Mouse (Mus musculus) testis, adult 2 months (tissue): Measurements from ENCODE around the gene Cidec. TPM values are rescaled to one million over a fixed set of nuclear protein-coding genes. Genes with fewer than 3 reads are reported as not detected.

Experiments
- H3K27ac ChIP-seq: fragments of 200-500 bp; 2 replicates; pipeline ENCODE4 v1.5.1; 2012; ENCODE audit warnings: low read depth, low read length; ENCODE audit not compliant: control insufficient read depth, insufficient read depth
- H3K27me3 ChIP-seq: fragments of 200-500 bp; 2 replicates; pipeline ENCODE4 v1.6.1; 2012; ENCODE audit warnings: mild to moderate bottlenecking, low read length, moderate library complexity; ENCODE audit not compliant: control insufficient read depth, insufficient read depth
- H3K36me3 ChIP-seq: fragments of 200-500 bp; 2 replicates; pipeline ENCODE4 v1.6.1; 2012; ENCODE audit warnings: mild to moderate bottlenecking, low read length; ENCODE audit not compliant: control insufficient read depth, insufficient read depth
- H3K4me1 ChIP-seq: fragments of 200-500 bp; 2 replicates; pipeline ENCODE4 v1.6.1; 2012; ENCODE audit warnings: low read length; ENCODE audit not compliant: control insufficient read depth, insufficient read depth
- H3K4me3 ChIP-seq: fragments of 200-500 bp; 2 replicates; pipeline ENCODE4 v1.5.1; 2012; ENCODE audit warnings: low read depth, mild to moderate bottlenecking, low read length, moderate library complexity, mixed read lengths; ENCODE audit not compliant: control insufficient read depth
- CTCF ChIP-seq: fragments of 200-500 bp; IDR thresholded peaks from 2 replicates; pipeline ENCODE4 v1.5.1; 2012; ENCODE audit warnings: low read depth, mild to moderate bottlenecking, inconsistent platforms, low read length, moderate library complexity; ENCODE audit not compliant: control insufficient read depth, insufficient read depth, insufficient replicate concordance
- POLR2A ChIP-seq: fragments of 200-500 bp; IDR thresholded peaks from 2 replicates; pipeline ENCODE4 v1.6.1; 2012; ENCODE audit warnings: low read depth, mild to moderate bottlenecking, inconsistent platforms, low read length, moderate library complexity; ENCODE audit not compliant: control insufficient read depth
- polyA plus RNA-seq: library from polyadenylated mRNA; depleted of rRNA; stranded (reverse); fragments of >200 nt; gene quantifications from 2 replicates; pipeline ENCODE4 v1.2.3, GENCODE M21; 2012

Cidec gene
- polyA plus RNA-seq, 1 experiment: 1.7 TPM

GRCm38 (mm10) chr6:113404649-113405448 is 30.7 kb downstream of the Cidec start:
- TF ChIP-seq POLR2A: no peak
- TF ChIP-seq CTCF: no peak
- no peak overlapping the region for H3K27ac ChIP-seq
- no peaks in the 10 kb centered on the region for H3K27me3 ChIP-seq
- no peak overlapping the region for H3K4me3 ChIP-seq
- H3K36me3 ChIP-seq: no peaks in the 10 kb centered on the region; the same call in 1 of the 2 replicates
- H3K4me1 ChIP-seq: no peaks in the 10 kb centered on the region

GRCm38 (mm10) chr6:113402094-113402493 is 33.5 kb downstream of the Cidec start:
- TF ChIP-seq CTCF (no peak), POLR2A (no peak)
- no peaks in the 10 kb centered on the region; the same call in 1 of the 2 replicates for H3K36me3 ChIP-seq
- no peaks in the 10 kb centered on the region for H3K27me3 ChIP-seq
- H3K4me3 ChIP-seq: no peak overlapping the region
- no peak overlapping the region for H3K27ac ChIP-seq
- H3K4me1 ChIP-seq: no peaks in the 10 kb centered on the region

GRCm38 (mm10) chr6:113396270-113397030 is 39.1 kb downstream of the Cidec start:
- Histone ChIP-seq H3K4me1 (peaks cover 9% of the 10 kb centered on the region), H3K4me3 (no peak overlapping the region), H3K36me3 (no peaks in the 10 kb centered on the region), H3K27me3 (no peaks in the 10 kb centered on the region), H3K27ac (no peak overlapping the region)
- TF ChIP-seq CTCF (no peak), POLR2A (no peak)

DNA sequence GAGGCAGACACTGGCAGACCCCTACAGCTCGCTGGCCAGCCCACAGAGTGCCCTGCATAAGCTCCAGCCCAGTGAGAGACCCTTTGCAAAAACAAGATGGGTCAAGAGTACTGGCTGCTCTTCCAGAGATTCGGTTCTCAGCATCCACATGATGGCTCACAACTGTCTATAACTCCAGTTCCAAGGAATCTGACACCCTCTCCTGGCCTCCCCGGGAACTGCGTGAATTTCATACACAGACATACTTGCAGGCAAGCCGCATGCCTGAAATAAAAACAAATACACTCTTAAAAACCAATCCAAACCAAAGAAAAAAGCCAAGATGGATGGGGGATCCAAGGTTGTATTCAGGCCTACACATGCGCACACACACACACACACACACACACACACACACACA is 40.1 kb downstream of the Cidec start:
- TF ChIP-seq POLR2A (no peak), CTCF (no peak)
- Histone ChIP-seq H3K27me3 (no peaks in the 10 kb centered on the region), H3K4me3 (no peak overlapping the region), H3K4me1 (peaks cover 9% of the 10 kb centered on the region), H3K36me3 (no peaks in the 10 kb centered on the region), H3K27ac (no peak overlapping the region)

DNA sequence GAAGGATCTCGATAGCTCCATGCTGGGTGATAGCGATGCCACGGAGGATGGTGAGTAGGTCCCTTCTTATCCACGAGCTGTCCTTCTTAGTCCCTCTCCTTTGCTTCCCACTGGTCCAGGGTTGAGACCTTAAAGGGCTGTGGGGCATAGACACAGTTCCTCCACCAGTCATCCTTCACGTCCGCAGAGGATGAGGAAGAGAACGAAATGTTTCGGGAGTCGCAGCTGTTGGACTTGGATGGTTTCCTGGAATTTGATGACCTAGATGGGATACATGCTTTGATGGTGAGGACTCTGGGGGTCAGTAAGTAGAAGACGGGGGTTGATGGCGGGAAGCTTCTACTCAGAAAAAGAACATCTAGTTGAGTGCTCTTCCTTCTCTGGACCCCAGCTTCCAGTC is 40.7 kb downstream of the Cidec start:
- Histone ChIP-seq H3K4me1 (peaks cover 9% of the 10 kb centered on the region), H3K36me3 (no peaks in the 10 kb centered on the region; the same call in 1 of the 2 replicates), H3K27ac (no peak overlapping the region), H3K4me3 (peak overlapping the region; percentile 2; the same call in 1 of the 2 replicates), H3K27me3 (no peaks in the 10 kb centered on the region)
- TF ChIP-seq POLR2A (no peak), CTCF (no peak)

GRCm38 (mm10) chr6:113393951-113394350 is 41.6 kb downstream of the Cidec start:
- Histone ChIP-seq H3K4me3 (peak overlapping the region; percentile 89), H3K36me3 (no peaks in the 10 kb centered on the region; the same call in 1 of the 2 replicates), H3K27ac (no peak overlapping the region), H3K27me3 (no peaks in the 10 kb centered on the region), H3K4me1 (peaks cover 9% of the 10 kb centered on the region)
- TF ChIP-seq POLR2A (no peak), CTCF (no peak)

DNA sequence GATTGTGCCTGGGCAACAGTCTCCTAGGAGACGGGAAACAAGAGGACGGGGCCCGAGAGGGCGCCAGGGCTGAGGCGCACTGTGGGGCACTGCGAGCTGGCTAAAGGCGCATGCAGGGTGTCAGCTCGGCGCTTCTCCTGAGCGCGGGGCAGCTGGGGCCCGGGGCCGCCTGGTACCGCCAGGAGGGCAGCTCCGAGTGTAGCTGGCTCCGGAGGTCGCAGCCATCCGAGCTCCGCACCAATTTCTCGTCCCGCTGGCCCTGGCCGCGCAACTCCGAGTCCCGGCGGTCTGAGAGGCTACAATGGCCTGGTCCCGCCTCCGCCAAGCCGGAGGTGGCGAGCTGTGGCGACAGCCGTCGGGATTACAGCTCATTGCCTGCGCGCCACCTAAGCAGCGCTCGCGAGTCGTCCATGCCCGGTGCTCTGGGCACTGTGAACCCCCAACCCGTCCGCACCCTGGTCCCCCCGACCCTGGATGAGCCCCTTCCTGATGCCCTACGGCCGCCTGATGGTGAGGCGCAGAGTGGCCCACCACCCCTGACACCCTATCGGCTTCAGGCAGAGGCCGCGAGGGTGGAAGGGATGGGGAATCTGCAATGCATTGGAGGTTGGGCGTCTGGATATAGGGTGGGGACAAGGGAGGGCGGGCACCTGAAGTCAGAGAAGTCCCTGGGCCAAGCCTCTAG is 43.0 kb downstream of the Cidec start:
- Histone ChIP-seq H3K36me3 (peaks cover under 1% of the 10 kb centered on the region), H3K4me3 (peak overlapping the region; percentile 89), H3K4me1 (peaks cover 9% of the 10 kb centered on the region), H3K27me3 (no peaks in the 10 kb centered on the region), H3K27ac (peak overlapping the region; percentile 58)
- TF ChIP-seq CTCF (no peak), POLR2A (peak; percentile 75; the same call in 1 of the 2 replicates)
